Mouse (Mus musculus): ENCODE results near the gene Gm11634. TPM values are rescaled to one million over a fixed set of nuclear protein-coding genes. Genes with fewer than 3 reads are reported as not detected.
"Not testable (repeated sequence)": the region's sequence is repeated elsewhere in the genome, so short reads cannot be mapped to it uniquely, and the experiment has no call there.

The Gm11634 gene
- polyA plus RNA-seq, 1 experiment from 2014 or later = 0.15 TPM

DNA sequence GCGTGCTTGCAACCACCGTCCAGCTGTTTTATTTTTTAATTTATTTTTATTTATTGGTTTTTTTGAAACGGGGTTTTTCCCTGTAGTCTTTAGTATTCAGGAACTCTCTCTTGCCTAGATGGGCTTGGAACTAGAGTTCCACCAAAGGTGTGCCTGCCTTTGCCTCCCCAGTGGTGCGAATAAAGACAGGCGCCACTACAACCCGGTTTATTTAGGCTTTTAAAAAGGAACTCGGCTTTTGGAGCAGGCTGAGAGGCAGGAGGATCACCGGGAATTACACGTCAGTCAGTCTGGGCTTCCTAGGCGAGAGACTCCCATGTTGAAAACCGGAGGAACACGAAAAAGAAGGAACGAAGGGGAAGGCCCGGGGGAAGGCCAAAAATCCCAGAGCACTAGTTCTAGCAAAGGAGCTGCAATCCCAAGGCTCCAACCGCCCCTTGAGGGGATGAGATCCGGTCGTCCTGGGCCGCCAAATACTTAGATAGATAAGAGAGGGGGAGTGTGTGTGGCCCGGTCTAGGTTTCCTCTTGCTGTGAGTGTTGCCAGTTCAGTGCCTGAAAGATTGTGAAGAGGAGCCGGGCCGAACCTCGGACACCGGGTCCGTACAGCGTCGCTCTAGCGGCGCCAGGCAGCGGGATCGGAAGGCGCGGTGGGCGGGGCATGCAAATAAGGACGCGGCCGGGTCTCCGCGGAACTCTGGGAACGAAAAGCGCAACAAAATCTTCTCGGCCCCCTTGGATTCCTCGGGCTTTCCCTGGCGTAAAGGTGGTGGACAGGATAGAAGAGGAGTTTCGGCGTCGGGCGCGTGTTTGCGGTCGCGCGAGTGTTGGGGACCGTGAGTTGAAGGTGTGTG, 42.0 kb upstream of the Gm11634 start:
- peak; percentile 35 for ATAC-seq (ENCODE audit: low read depth)
- WGBS (ENCODE audit: insufficient replicate concordance) = 6% methylated on average over 47 of the region's 53 CpGs
- not testable (repeated sequence) for H3K36me3 ChIP-seq (ENCODE audit: control insufficient read depth, insufficient read depth); H3K27ac ChIP-seq (ENCODE audit: low read length); H3K4me1 ChIP-seq (ENCODE audit: control insufficient read depth, low read depth, low read length); H3K27me3 ChIP-seq (ENCODE audit: control insufficient read depth, insufficient read depth, low read depth, low read length); H3K9me3 ChIP-seq (replicated peaks; ENCODE audit: control insufficient read depth, low read length)
- Histone ChIP-seq H3K4me3 (ENCODE audit: low read depth, low read length) (peak overlapping the region; percentile 53), H3K9ac (ENCODE audit: low read depth, low read length) (peak overlapping the region; percentile 65), H3K4me2 (ENCODE audit: low read depth, low read length) (peak overlapping the region; percentile 70)

DNA sequence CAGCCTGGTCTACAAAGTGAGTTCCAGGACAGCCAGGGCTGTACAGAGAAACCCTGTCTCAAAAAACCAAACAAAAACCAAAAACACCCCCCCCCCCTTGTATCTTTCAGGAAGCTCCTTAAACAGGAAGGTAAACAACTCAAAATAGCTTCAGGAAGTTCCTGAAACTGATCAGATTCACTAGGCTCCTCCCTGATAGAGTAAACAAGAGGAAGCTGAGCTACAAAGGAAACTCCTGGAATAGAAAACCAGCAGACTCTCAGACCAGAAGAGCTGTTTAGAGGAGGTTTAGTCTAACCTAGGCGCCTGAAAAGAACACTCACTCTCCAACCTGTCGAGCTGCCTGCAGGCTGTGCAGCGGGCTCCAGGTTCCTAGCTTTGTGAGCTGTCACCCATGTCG, 40.7 kb upstream of the Gm11634 start:
- Histone ChIP-seq H3K4me2 (ENCODE audit: low read depth, low read length) (no peak overlapping the region), H3K27ac (ENCODE audit: low read length) (no peak overlapping the region), H3K9ac (ENCODE audit: low read depth, low read length) (no peak overlapping the region), H3K4me1 (ENCODE audit: control insufficient read depth, low read depth, low read length) (peaks cover 8% of the 10 kb centered on the region), H3K4me3 (ENCODE audit: low read depth, low read length) (no peak overlapping the region), H3K9me3 (replicated peaks; ENCODE audit: control insufficient read depth, low read length) (peaks cover 3% of the 10 kb centered on the region; the same call in 1 of the 2 replicates), H3K27me3 (ENCODE audit: control insufficient read depth, insufficient read depth, low read depth, low read length) (0 out of 2 replicates have a peak, but pooled peaks cover 3% of the 10 kb centered on the region), H3K36me3 (ENCODE audit: control insufficient read depth, insufficient read depth) (no peaks in the 10 kb centered on the region)
- WGBS (ENCODE audit: insufficient replicate concordance) = 80% methylated on average over 4 of the region's 4 CpGs
- no peak for ATAC-seq (ENCODE audit: low read depth)

DNA sequence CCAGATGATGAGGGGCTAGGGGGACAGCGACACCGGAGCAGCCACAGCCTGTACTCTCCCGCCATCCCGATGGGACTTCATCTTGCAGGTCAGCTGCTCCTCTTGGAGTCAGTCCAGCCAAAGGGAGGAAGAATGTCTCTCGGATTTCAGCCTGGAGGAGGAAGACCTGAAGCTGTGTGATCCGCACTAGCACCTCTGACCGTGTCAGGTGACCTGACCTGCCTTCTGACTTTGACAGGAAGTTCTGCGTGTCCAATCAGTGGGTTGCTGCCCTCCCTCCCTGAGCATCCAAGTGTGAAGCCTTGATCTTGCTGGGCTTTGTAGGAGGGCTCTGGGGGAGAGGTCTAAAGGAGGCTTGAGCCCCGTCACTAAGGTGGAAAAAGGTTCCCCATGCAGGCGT, 36.6 kb upstream of the Gm11634 start:
- 68% methylated on average over 10 of the region's 10 CpGs for WGBS (ENCODE audit: insufficient replicate concordance)
- no peak overlapping the region for H3K27ac ChIP-seq (ENCODE audit: low read length)
- 0 out of 2 replicates have a peak, but pooled peaks cover 3% of the 10 kb centered on the region for H3K27me3 ChIP-seq (ENCODE audit: control insufficient read depth, insufficient read depth, low read depth, low read length)
- no peaks in the 10 kb centered on the region for H3K4me1 ChIP-seq (ENCODE audit: control insufficient read depth, low read depth, low read length)
- peaks cover 3% of the 10 kb centered on the region; the same call in 1 of the 2 replicates for H3K9me3 ChIP-seq (replicated peaks; ENCODE audit: control insufficient read depth, low read length)
- ATAC-seq (ENCODE audit: low read depth) = no peak
- H3K9ac ChIP-seq (ENCODE audit: low read depth, low read length) = no peak overlapping the region
- H3K4me2 ChIP-seq (ENCODE audit: low read depth, low read length) = no peak overlapping the region
- H3K36me3 ChIP-seq (ENCODE audit: control insufficient read depth, insufficient read depth) = no peaks in the 10 kb centered on the region
- H3K4me3 ChIP-seq (ENCODE audit: low read depth, low read length) = no peak overlapping the region

GRCm38 (mm10) chr11:101628733-101629417, 29.8 kb upstream of the Gm11634 start:
- peak overlapping the region; percentile 91 for H3K4me2 ChIP-seq (ENCODE audit: low read depth, low read length)
- not testable (repeated sequence) for H3K27ac ChIP-seq (ENCODE audit: low read length); H3K9me3 ChIP-seq (replicated peaks; ENCODE audit: control insufficient read depth, low read length); H3K27me3 ChIP-seq (ENCODE audit: control insufficient read depth, insufficient read depth, low read depth, low read length); H3K36me3 ChIP-seq (ENCODE audit: control insufficient read depth, insufficient read depth); H3K9ac ChIP-seq (ENCODE audit: low read depth, low read length); ATAC-seq (ENCODE audit: low read depth)
- H3K4me3 ChIP-seq (ENCODE audit: low read depth, low read length) = peak overlapping the region; percentile 71; the same call in 1 of the 2 replicates
- WGBS (ENCODE audit: insufficient replicate concordance) = 53% methylated on average over 4 of the region's 5 CpGs
- H3K4me1 ChIP-seq (ENCODE audit: control insufficient read depth, low read depth, low read length) = peaks cover 14% of the 10 kb centered on the region

DNA sequence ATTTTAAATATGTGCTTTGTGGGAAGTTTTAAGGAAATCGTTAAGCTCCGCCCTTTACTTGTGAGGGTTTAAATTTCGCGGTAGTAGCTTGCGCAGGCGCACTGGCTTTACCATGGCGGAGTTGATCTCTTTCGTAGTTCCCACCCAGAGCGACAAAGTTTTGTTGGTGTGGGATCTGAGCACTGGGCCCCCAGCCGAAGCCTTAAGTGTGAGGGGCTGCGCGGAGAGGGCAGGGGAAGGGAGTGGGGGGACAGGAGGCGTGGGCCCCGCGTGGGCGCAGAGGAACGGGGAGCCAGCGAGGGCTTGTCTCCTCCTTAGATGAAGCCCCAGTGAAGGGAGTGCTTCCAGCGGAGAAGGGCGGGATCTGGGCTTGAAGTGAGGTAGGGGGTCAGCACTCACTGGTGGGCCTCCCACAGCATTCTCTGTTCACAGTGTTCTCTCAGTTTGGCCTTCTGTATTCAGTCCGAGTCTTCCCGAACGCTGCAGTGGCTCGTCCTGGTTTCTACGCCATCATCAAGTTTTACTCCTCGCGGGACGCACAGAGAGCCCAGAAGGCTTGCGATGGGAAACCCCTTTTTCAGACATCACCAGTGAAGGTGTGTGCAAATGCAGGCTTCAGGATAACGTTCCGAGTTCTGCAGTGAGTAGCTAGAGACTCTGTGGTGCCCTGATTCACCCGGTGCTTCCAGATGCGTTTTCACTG, 29.0 kb upstream of the Gm11634 start:
- ATAC-seq (ENCODE audit: low read depth) = peak; percentile 14; the same call in 1 of the 2 replicates
- Histone ChIP-seq H3K27me3 (ENCODE audit: control insufficient read depth, insufficient read depth, low read depth, low read length) (no peaks in the 10 kb centered on the region), H3K9me3 (replicated peaks; ENCODE audit: control insufficient read depth, low read length) (no peaks in the 10 kb centered on the region), H3K4me2 (ENCODE audit: low read depth, low read length) (peak overlapping the region; percentile 91), H3K4me1 (ENCODE audit: control insufficient read depth, low read depth, low read length) (peaks cover 14% of the 10 kb centered on the region), H3K4me3 (ENCODE audit: low read depth, low read length) (peak overlapping the region; percentile 71), H3K36me3 (ENCODE audit: control insufficient read depth, insufficient read depth) (no peaks in the 10 kb centered on the region), H3K27ac (ENCODE audit: low read length) (peak overlapping the region; percentile 99), H3K9ac (ENCODE audit: low read depth, low read length) (peak overlapping the region; percentile 80)
- WGBS (ENCODE audit: insufficient replicate concordance) = under 1% methylated on average over 33 of the region's 33 CpGs

DNA sequence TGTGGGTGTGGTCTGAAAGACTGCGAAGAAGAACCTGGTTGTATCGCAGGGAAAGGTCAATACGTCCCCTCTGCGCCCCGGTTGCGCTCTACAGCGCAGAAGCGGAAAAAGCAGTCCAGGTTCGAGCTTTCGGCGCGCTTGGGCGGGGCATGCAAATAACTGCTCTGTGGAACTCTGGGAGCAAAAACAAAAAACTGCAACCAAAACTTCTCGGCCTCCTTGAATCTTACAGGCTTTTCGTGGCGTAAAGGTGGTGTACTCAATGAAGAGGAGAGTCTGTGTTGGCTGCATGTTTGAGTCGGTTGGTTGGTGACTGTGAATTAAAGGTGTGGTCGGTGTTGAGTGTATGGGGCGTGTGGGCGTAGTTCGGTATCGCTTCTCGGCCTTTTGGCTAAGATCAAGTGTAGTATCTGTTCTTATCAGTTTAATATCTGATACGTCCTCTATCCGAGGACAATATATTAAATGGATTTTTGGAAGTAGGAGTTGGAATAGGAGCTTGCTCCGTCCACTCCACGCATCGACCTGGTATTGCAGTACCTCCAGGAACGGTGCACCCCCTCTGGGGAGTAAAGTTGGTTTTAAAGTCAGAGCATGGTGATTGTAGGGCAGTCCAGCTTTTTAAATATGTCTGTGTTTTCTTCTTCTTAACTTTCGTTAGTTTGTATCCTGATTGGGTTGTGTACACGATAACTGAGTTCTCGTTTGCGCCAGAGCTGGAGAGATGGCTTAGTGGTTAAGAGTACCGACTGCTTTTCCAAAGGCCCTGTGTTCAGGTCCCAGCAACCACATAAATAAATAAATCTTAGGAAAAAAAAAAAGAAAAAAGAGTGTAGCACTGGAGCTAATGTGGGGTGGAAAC, 28.2 kb upstream of the Gm11634 start, which contains the start of gene Rdm1:
TSS of gene Rdm1 (plus strand) at position 201 of the 862 bp plus-strand sequence.
- peak; percentile 88 for ATAC-seq (ENCODE audit: low read depth)
- H3K4me3 ChIP-seq (ENCODE audit: low read depth, low read length) = peak within 1 kb of the TSS; percentile 71
- peak within 1 kb of the TSS; percentile 91 for H3K4me2 ChIP-seq (ENCODE audit: low read depth, low read length)
- H3K27ac ChIP-seq (ENCODE audit: low read length) = peak within 1 kb of the TSS; percentile 99
- H3K27me3 ChIP-seq (ENCODE audit: control insufficient read depth, insufficient read depth, low read depth, low read length) = no peaks in the 10 kb centered on the region
- H3K9me3 ChIP-seq (replicated peaks; ENCODE audit: control insufficient read depth, low read length) = no peaks in the 10 kb centered on the region
- under 1% methylated on average over 33 of the region's 34 CpGs for WGBS (ENCODE audit: insufficient replicate concordance)
- H3K4me1 ChIP-seq (ENCODE audit: control insufficient read depth, low read depth, low read length) = peaks cover 14% of the 10 kb centered on the region
- no peaks in the 10 kb centered on the region for H3K36me3 ChIP-seq (ENCODE audit: control insufficient read depth, insufficient read depth)
- H3K9ac ChIP-seq (ENCODE audit: low read depth, low read length) = peak within 1 kb of the TSS; percentile 80

GRCm38 (mm10) chr11:101626649-101626994, 27.6 kb upstream of the Gm11634 start:
- peak overlapping the region; percentile 99 for H3K27ac ChIP-seq (ENCODE audit: low read length)
- WGBS (ENCODE audit: insufficient replicate concordance) = 3% methylated on average over 8 of the region's 8 CpGs
- peak overlapping the region; percentile 40 for H3K9ac ChIP-seq (ENCODE audit: low read depth, low read length)
- no peaks in the 10 kb centered on the region for H3K27me3 ChIP-seq (ENCODE audit: control insufficient read depth, insufficient read depth, low read depth, low read length)
- peaks cover 14% of the 10 kb centered on the region for H3K4me1 ChIP-seq (ENCODE audit: control insufficient read depth, low read depth, low read length)
- H3K9me3 ChIP-seq (replicated peaks; ENCODE audit: control insufficient read depth, low read length) = no peaks in the 10 kb centered on the region
- peak overlapping the region; percentile 91 for H3K4me2 ChIP-seq (ENCODE audit: low read depth, low read length)
- H3K4me3 ChIP-seq (ENCODE audit: low read depth, low read length) = peak overlapping the region; percentile 71
- H3K36me3 ChIP-seq (ENCODE audit: control insufficient read depth, insufficient read depth) = no peaks in the 10 kb centered on the region
- ATAC-seq (ENCODE audit: low read depth) = peak; percentile 12

DNA sequence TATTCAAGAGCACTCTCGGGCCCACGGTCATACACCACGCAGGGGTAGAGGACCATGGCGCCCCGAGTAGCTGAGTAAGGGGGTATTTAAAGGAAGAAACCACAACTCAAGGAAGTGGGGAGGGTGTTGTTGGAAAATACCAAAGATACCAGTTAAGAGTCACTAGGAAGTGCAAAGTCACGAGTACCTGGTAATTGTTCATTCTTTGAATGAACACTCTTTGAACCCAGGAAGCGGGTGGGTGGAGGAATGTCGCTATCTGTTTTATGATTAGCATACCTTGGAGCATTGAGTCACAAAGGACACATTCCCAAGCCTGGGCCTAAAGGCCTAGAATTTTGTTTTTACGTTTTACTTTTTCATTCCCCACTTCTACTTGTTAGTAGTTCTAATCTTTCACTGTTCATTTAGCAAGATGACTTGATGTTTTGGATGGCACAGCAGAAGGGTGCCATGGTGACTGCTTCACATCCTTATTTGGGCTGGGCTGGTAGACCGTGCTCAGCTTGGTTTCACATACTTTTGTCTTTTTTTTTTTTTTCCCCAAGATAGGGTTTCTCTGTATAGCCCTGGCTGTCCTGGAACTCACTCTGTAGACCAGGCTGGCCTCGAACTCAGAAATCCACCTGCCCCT, 21.1 kb upstream of the Gm11634 start:
- H3K9me3 ChIP-seq (replicated peaks; ENCODE audit: control insufficient read depth, low read length); H3K4me3 ChIP-seq (ENCODE audit: low read depth, low read length); ATAC-seq (ENCODE audit: low read depth); H3K36me3 ChIP-seq (ENCODE audit: control insufficient read depth, insufficient read depth); H3K9ac ChIP-seq (ENCODE audit: low read depth, low read length); H3K27me3 ChIP-seq (ENCODE audit: control insufficient read depth, insufficient read depth, low read depth, low read length); H3K27ac ChIP-seq (ENCODE audit: low read length); H3K4me2 ChIP-seq (ENCODE audit: low read depth, low read length): not testable (repeated sequence)
- 71% methylated on average over 10 of the region's 11 CpGs for WGBS (ENCODE audit: insufficient replicate concordance)
- peaks cover 30% of the 10 kb centered on the region for H3K4me1 ChIP-seq (ENCODE audit: control insufficient read depth, low read depth, low read length)
